Mouse (Mus musculus) spleen, adult 2 months (tissue): Measurements from ENCODE around the gene Atg2b.

Experiments used
- CTCF ChIP-seq: fragments of 200-500 bp; IDR thresholded peaks from 2 replicates; pipeline ENCODE4 v1.5.1; 2011; ENCODE audit warnings: mild to moderate bottlenecking, inconsistent platforms; ENCODE audit not compliant: insufficient read depth, insufficient read length, insufficient replicate concordance; ENCODE audit errors: extremely low read depth
- POLR2A ChIP-seq: fragments of 200-500 bp; IDR thresholded peaks from 2 replicates; pipeline ENCODE4 v1.6.1; 2011; ENCODE audit warnings: low read depth, low read length, inconsistent platforms

DNA sequence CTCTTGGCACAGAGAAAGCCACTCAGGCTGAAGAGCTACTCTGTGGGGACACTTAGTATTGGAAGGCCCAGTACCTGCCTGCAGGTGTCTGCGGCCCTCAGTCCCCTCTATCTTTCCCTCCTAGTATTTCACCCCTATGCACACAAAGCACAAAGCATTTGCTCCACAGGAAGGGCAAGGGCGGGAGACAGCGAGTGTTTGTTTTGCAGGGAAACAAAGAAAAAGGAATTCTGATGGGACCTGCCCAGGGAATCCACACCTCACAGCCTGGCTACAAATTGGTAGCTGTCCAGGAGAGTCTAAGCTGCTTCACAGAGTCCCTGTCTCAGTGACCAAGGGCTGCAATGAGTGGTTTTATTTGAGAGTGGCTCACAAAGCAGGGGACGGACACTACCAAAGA lies 91.5 kb downstream of the Atg2b start:
- TF ChIP-seq POLR2A (no peak), CTCF (no peak)
